Mouse (Mus musculus): ENCODE measurements at regions not wholly inside any gene's neighbourhood (a gene's known extent, or its start where the extent isn't known, plus 50 kb on each side); places are given as distances from the start of the nearest gene placed in this dataset.
"Not testable (repeated sequence)": the region's sequence is repeated elsewhere in the genome, so short reads cannot be mapped to it uniquely, and the experiment has no call there.

DNA sequence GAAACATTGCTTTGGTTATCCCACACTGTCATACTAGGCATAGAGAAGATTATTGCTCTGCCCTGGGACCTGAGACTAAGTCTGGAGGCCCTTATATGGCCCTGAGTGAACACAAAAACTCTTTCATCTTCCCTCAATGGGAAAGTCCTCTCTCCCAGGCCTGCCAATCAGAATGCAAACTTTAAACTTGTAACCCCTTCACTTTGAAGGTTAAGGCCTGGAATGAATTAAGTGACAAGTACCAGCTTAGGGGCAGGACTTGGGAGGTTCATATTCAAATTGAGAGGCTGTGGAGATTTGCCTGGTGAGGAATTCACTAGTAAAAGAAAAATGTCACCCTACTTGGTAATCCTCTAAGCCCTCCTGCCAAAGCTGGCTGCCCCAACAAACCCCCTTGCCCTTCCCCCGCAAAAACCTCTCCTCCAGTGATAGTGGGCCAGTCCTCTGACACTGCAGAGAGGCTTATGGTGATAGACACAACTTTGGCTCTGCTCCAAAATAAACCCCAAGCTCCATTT, 120.4 kb upstream of the Thpo start:
- no peak for DNase-seq

- DNase-seq, result no peak
Measured at GRCm38 (mm10) chr16:20838151-20838550, 103.8 kb upstream of the Thpo start.

- DNase-seq, result no peak
Measured at GRCm38 (mm10) chr16:20836866-20837265, 102.6 kb upstream of the Thpo start.

DNA sequence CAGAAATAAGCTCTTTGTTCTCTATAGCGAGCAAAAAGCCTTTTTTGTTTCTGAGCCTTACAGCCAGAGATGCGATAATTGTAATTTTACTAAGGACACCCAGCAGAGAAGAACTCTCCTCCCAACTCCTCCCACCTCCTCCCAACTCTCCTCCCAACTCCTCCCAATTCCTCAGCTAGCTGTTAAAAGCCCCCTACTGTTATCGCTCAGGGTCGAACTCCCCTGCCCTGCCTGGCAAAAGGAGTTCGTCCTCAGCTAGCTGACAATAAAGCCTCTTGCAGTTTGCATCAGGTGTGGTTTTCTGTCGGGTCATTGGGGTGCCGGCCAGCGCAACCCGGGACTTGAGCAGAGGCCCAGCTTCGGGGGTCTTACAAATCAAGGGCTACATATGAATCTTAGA, 99.5 kb upstream of the Thpo start:
- not testable (repeated sequence) for DNase-seq

- DNase-seq, result no peak
Measured at GRCm38 (mm10) chr16:20833301-20833700, 99.0 kb upstream of the Thpo start.

- DNase-seq, result no peak
Measured at GRCm38 (mm10) chr16:20829732-20830435, 95.6 kb upstream of the Thpo start.

- DNase-seq, result no peak
Measured at GRCm38 (mm10) chr16:20828996-20829731, 94.9 kb upstream of the Thpo start.

- no peak for DNase-seq
Measured at GRCm38 (mm10) chr16:20824226-20824625, 89.9 kb upstream of the Thpo start.

- DNase-seq, result no peak
Measured at GRCm38 (mm10) chr16:20820939-20821338, 86.6 kb upstream of the Thpo start.

GRCm38 (mm10) chr16:20819568-20819967, 85.3 kb upstream of the Thpo start:
- DNase-seq, result no peak

- DNase-seq, result no peak
Measured at GRCm38 (mm10) chr16:20818711-20819189, 84.4 kb upstream of the Thpo start.

- DNase-seq, result no peak
Measured at GRCm38 (mm10) chr16:20814976-20815375, 80.7 kb upstream of the Thpo start.

DNA sequence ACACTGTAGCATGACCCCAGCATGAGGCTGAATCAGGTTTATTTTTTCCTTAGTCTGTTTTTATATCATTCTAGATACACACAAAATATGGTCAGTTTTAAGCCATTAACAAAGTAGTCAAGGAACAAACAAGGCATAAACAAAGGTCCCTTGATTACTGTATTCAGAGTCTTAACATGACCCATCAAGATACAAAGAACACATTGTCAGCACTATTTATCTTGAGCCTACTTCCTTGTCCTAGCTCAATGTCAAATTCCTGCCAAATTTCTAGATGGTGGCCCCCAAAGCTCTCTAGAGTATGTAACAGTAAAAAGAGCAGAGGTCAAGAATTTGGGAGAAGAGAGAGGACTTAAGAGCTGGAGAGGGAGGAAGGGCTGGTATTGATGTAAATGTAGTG, 79.9 kb upstream of the Thpo start:
- DNase-seq, result no peak

- not testable (repeated sequence) for DNase-seq
Measured at GRCm38 (mm10) chr16:20812025-20812424, 77.7 kb upstream of the Thpo start.

DNA sequence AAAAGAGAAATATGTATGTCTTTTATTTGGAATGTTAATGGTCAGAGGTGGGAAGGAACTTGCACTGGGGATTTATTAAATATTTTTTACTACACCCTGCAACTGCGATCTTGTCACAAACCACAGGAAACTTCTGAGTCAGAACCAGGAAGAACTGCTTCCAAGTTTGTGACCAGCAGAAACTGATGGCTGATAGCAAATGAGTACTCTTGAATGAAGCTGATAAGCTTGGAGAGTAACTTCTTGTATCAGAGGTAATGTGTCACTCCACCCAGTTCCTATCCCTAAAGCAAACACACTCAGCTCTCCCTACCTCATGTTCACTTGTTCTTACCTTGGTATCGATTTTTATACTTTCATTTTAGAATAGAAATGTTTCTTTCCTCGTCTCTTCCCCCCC, 76.0 kb upstream of the Thpo start:
- no peak for DNase-seq

DNA sequence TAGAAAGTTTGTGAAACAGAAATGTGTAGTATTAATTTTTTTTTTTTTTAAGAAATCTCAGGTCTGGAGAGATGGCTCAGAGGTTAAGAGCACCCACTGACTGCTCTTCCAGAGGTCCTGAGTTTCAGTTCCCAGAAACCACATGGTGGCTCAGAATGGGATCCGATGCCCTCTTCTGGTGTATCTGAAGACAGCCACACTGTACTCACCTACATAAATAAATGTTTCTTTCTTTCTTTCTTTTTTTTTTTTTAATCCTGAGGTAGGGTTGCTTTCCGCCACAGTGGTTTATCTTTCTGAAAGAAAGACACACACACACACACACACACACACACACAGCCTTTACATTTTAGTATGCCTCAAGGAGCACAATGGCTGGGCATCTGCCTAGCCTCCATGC, 74.0 kb upstream of the Thpo start:
- DNase-seq, result no peak

GRCm38 (mm10) chr16:20806739-20807138, 72.4 kb upstream of the Thpo start:
- DNase-seq, result no peak

DNA sequence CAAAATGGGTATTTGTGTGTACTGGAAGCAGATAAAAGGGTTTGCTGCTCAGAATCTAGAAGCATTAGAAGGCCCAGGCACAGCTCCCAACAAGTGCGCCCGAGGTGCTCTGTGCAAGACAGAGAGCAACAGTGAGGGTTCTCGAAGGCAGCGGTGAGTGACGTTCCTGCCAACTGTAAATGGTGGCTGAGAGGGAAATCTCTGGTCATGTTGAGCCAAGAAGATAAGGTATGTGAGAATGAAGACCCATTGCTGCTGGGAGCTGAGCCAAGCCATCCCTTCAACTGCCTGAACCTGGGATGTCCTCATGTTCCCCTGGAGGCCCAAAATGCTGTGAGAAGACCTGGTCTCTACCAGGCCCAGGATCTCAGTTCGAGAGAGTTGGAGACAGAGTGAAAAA, 71.5 kb upstream of the Thpo start:
- no peak for DNase-seq

DNA sequence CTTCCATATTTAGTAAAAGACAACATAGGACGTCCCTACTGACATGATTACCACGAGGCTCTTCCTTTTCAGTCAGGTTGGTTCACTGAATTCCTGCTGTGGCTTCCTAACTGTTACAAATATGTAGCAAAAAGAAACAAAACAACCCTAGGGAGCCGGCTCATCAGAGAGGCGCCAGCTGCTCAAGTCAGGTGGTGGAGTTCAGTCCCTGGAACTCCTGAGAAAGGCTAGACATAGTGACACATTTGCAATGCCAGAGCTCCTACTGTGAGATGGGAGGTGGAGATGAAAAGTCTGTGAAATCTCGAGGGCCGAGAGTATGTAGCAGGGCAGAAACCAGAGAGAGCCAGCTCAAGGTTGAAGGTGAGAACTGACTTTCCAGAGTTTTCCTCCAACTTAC, 70.8 kb upstream of the Thpo start:
- DNase-seq, result peak in 1 of 2 experiments; percentile 11

- DNase-seq, result peak; percentile 77
Measured at GRCm38 (mm10) chr16:20804601-20805017, 70.3 kb upstream of the Thpo start.

GRCm38 (mm10) chr16:20803278-20803930, 69.1 kb upstream of the Thpo start:
- peak in 1 of 2 experiments; percentile 7 for DNase-seq

GRCm38 (mm10) chr16:20802724-20803123, 68.4 kb upstream of the Thpo start:
- DNase-seq, result no peak

- no peak for DNase-seq
Measured at GRCm38 (mm10) chr16:20800038-20800437, 65.7 kb upstream of the Thpo start.

DNA sequence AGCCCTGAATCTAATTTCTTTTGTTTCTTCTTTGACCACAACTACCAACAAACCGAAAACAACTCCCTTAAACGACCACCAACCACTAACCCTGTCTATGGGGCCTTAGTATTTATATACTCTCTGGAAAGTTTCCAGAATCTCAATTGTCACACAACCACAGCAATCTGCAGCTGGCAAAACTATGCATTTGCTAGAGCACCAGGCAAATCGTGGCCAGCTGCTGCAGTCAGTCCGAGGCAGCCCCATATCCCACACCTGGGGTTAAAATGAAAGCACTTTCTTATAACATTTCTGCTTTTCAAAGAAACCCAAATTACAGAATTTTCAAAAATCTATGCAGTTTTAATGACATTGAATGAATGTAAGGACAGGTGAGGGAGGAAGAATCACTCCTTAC, 63.8 kb upstream of the Thpo start:
- DNase-seq, result no peak
